Mouse (Mus musculus): ENCODE data around the gene Dkk3.

The Dkk3 gene

DNA sequence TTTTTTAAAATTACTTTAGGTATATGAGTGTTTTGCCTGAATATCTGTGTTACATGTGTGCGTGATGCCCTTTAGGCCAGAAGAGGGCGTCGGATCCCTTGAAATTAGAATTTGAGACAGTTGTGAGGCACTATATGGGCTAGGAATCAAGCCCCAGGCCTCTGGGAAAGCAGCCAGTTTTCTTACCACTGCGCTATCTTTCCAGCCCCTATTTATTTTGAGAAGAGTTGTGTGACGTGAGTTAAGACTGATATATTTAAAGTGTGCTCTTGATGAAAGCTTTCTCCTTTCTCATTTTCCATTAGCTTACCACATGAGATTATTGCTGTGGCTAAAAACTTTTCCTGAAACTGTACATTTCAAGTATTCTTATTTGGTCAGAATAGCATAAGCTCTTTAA lies 84.0 kb downstream of the Dkk3 start:
- no peak for DNase-seq (ENCODE audit: low spot score in 2 of 2)

All from spleen, postnatal 10 days (tissue).